Mouse (Mus musculus) hindbrain, embryonic 16.5 days (tissue): ENCODE measurements around the gene Ogfod1. TPM values are rescaled to one million over a fixed set of nuclear protein-coding genes. Genes with fewer than 3 reads are reported as not detected.

Experiments used
- ATAC-seq: fragments of 200-750 bp; cut with Nextera tagmentation; 2 replicates; pipeline ENCODE4 v1.8.0; 2017; ENCODE audit warnings: moderate TSS enrichment, moderate library complexity
- H3K27ac ChIP-seq: fragments of 300-500 bp; sonication (generic); 2 replicates; pipeline ENCODE4 v1.5.1; 2014; ENCODE audit warnings: low read depth, mild to moderate bottlenecking, control low read depth, low read length, moderate library complexity
- H3K27me3 ChIP-seq: fragments of 300-500 bp; sonication (generic); replicated peaks from 2 replicates; pipeline ENCODE4 v1.6.1; 2014; ENCODE audit warnings: low read length; ENCODE audit not compliant: control insufficient read depth, insufficient read depth
- H3K36me3 ChIP-seq: fragments of 300-500 bp; sonication (generic); 2 replicates; pipeline ENCODE4 v1.6.1; 2014; ENCODE audit warnings: mild to moderate bottlenecking, low read length, moderate library complexity, mixed read lengths; ENCODE audit not compliant: control insufficient read depth, insufficient read depth
- H3K4me1 ChIP-seq: fragments of 300-500 bp; sonication (generic); 2 replicates; pipeline ENCODE4 v1.6.1; 2014; ENCODE audit warnings: low read depth, low read length; ENCODE audit not compliant: control insufficient read depth, insufficient read depth
- H3K4me2 ChIP-seq: fragments of 300-500 bp; sonication (generic); 2 replicates; pipeline ENCODE4 v1.6.1; 2014; ENCODE audit warnings: mild to moderate bottlenecking, low read length, control low read depth, moderate library complexity
- H3K4me3 ChIP-seq: fragments of 300-500 bp; sonication (generic); 2 replicates; pipeline ENCODE4 v1.5.1; 2014; ENCODE audit warnings: mild to moderate bottlenecking, low read length, control low read depth, moderate library complexity
- H3K9ac ChIP-seq: fragments of 300-500 bp; sonication (generic); 2 replicates; pipeline ENCODE4 v1.6.1; 2014; ENCODE audit warnings: low read depth, mild to moderate bottlenecking, control low read depth, low read length, moderate library complexity
- H3K9me3 ChIP-seq: fragments of 300-500 bp; sonication (generic); 2 replicates; pipeline ENCODE4 v1.6.1; 2014; ENCODE audit warnings: mild to moderate bottlenecking, low read length, moderate library complexity; ENCODE audit not compliant: control insufficient read depth
- WGBS: fragments of 180-500 bp; shearing (Covaris S2); extraction: QIAGEN DNeasy Blood & Tissue Kit; methylation state at CpG from one replicate; pipeline ENCODE4 v1.1.7; 2014; 5-methylcytosine and 5-hydroxymethylcytosine counted together
- polyA plus RNA-seq: library from polyadenylated mRNA; unstranded; fragments of >200 nt; fragmentation: Nextera tagmentation; extraction: Ambion mirVana; gene quantifications from 2 replicates; pipeline ENCODE4 v1.2.1, GENCODE M21; 2015

Ogfod1 gene
- polyA plus RNA-seq: 15.8 and 16.2 TPM in 2 replicates

GRCm38 (mm10) chr8:94036944-94037524, at the start of gene Ogfod1, which contains the start of gene Nudt21:
Ogfod1 (plus strand) TSS chr8:94037198.
Nudt21 (minus strand) TSS chr8:94037031.
- ATAC-seq: peak; percentile 99
- Histone ChIP-seq H3K9ac (peak within 1 kb of the TSS; percentile 77), H3K36me3 (peaks cover 10% of the 10 kb centered on the region), H3K9me3 (no peaks in the 10 kb centered on the region), H3K27me3 (no peaks in the 10 kb centered on the region), H3K4me3 (peak within 1 kb of the TSS; percentile 63), H3K4me2 (peak within 1 kb of the TSS; percentile 71), H3K27ac (peak within 1 kb of the TSS; percentile 76), H3K4me1 (peaks cover 21% of the 10 kb centered on the region)
- WGBS: under 1% methylated on average over 41 of the region's 41 CpGs

GRCm38 (mm10) chr8:93989739-93990138, 47.3 kb upstream of the Ogfod1 start:
- peaks cover 21% of the 10 kb centered on the region for H3K36me3 ChIP-seq
- 96% methylated on average over 4 of the region's 4 CpGs for WGBS

GRCm38 (mm10) chr8:93998961-93999360, 38.0 kb upstream of the Ogfod1 start:
- WGBS: 83% methylated on average over 2 of the region's 2 CpGs
- H3K9me3 ChIP-seq: no peaks in the 10 kb centered on the region
- ATAC-seq: no peak
- H3K4me3 ChIP-seq: no peak overlapping the region
- no peaks in the 10 kb centered on the region for H3K27me3 ChIP-seq
- H3K4me1 ChIP-seq: no peaks in the 10 kb centered on the region
- H3K36me3 ChIP-seq: peaks cover 36% of the 10 kb centered on the region
- no peak overlapping the region for H3K9ac ChIP-seq
- no peak overlapping the region for H3K4me2 ChIP-seq
- H3K27ac ChIP-seq: no peak overlapping the region

More at GRCm38 (mm10) chr8:93989739-93990138, 47.3 kb upstream of the Ogfod1 start:
- H3K9ac ChIP-seq: no peak overlapping the region
- H3K27me3 ChIP-seq: no peaks in the 10 kb centered on the region
- no peak overlapping the region for H3K4me3 ChIP-seq
- no peaks in the 10 kb centered on the region for H3K4me1 ChIP-seq
- H3K9me3 ChIP-seq: peaks cover 3% of the 10 kb centered on the region; the same call in 1 of the 2 replicates
- no peak overlapping the region for H3K27ac ChIP-seq
- ATAC-seq: no peak
- no peak overlapping the region for H3K4me2 ChIP-seq

- Histone ChIP-seq H3K9ac (no peak overlapping the region), H3K4me1 (no peaks in the 10 kb centered on the region), H3K27me3 (no peaks in the 10 kb centered on the region), H3K4me3 (no peak overlapping the region), H3K36me3 (peaks cover 20% of the 10 kb centered on the region), H3K4me2 (no peak overlapping the region), H3K9me3 (no peaks in the 10 kb centered on the region), H3K27ac (no peak overlapping the region)
- WGBS: 90% methylated on average over 9 of the region's 9 CpGs
- no peak for ATAC-seq
Measured at GRCm38 (mm10) chr8:94004139-94004538, 32.9 kb upstream of the Ogfod1 start.

- H3K4me3 ChIP-seq: no peak overlapping the region
- H3K36me3 ChIP-seq: no peaks in the 10 kb centered on the region
- H3K4me1 ChIP-seq: peaks cover 21% of the 10 kb centered on the region
- no peaks in the 10 kb centered on the region for H3K27me3 ChIP-seq
- no peak for ATAC-seq
- H3K4me2 ChIP-seq: no peak overlapping the region
- H3K9ac ChIP-seq: no peak overlapping the region
- H3K27ac ChIP-seq: no peak overlapping the region
- H3K9me3 ChIP-seq: no peaks in the 10 kb centered on the region
- 66% methylated on average over 15 of the region's 15 CpGs for WGBS
Measured at GRCm38 (mm10) chr8:94009243-94009845, 27.7 kb upstream of the Ogfod1 start.

GRCm38 (mm10) chr8:94010101-94010705, 26.8 kb upstream of the Ogfod1 start:
- no peaks in the 10 kb centered on the region for H3K27me3 ChIP-seq
- H3K4me2 ChIP-seq: peak overlapping the region; percentile 90
- H3K4me3 ChIP-seq: no peak overlapping the region; the same call in 1 of the 2 replicates
- ATAC-seq: no peak
- H3K36me3 ChIP-seq: no peaks in the 10 kb centered on the region
- H3K9ac ChIP-seq: no peak overlapping the region
- no peak overlapping the region for H3K27ac ChIP-seq
- H3K9me3 ChIP-seq: no peaks in the 10 kb centered on the region
- WGBS: 43% methylated on average over 2 of the region's 2 CpGs
- peaks cover 21% of the 10 kb centered on the region for H3K4me1 ChIP-seq

- ATAC-seq: no peak; the same call in 1 of the 2 replicates
- peak overlapping the region; percentile 85 for H3K4me3 ChIP-seq
Measured at GRCm38 (mm10) chr8:94011076-94012012, 25.7 kb upstream of the Ogfod1 start.

GRCm38 (mm10) chr8:94012013-94012951, 24.7 kb upstream of the Ogfod1 start, which contains the start of gene Amfr:
Amfr (minus strand) TSS chr8:94012842.
- WGBS: 0% methylated on average over 76 of the region's 130 CpGs
- H3K36me3 ChIP-seq: no peaks in the 10 kb centered on the region
- no peaks in the 10 kb centered on the region for H3K9me3 ChIP-seq
- H3K4me1 ChIP-seq: peaks cover 21% of the 10 kb centered on the region
- H3K9ac ChIP-seq: peak within 1 kb of the TSS; percentile 93
- peak within 1 kb of the TSS; percentile 93 for H3K27ac ChIP-seq
- H3K4me2 ChIP-seq: peak within 1 kb of the TSS; percentile 90
- no peaks in the 10 kb centered on the region for H3K27me3 ChIP-seq
- H3K4me3 ChIP-seq: peak within 1 kb of the TSS; percentile 85
- ATAC-seq: peak; percentile 94

More at GRCm38 (mm10) chr8:94011076-94012012, 25.7 kb upstream of the Ogfod1 start:
- Histone ChIP-seq H3K9me3 (no peaks in the 10 kb centered on the region), H3K27me3 (no peaks in the 10 kb centered on the region), H3K36me3 (no peaks in the 10 kb centered on the region), H3K4me2 (peak overlapping the region; percentile 90), H3K27ac (peak overlapping the region; percentile 93), H3K9ac (peak overlapping the region; percentile 93), H3K4me1 (peaks cover 21% of the 10 kb centered on the region)
- 3% methylated on average over 48 of the region's 48 CpGs for WGBS
